Mouse (Mus musculus) left cerebral cortex, adult 11 months (tissue): Measurements from ENCODE around the gene Eef1akmt3.

ENCODE experiments used
- DNase-seq: peaks from one replicate; pipeline ENCODE4 v3.0.0; 2022; ENCODE audit warnings: low spot score

Gene Eef1akmt3

DNA sequence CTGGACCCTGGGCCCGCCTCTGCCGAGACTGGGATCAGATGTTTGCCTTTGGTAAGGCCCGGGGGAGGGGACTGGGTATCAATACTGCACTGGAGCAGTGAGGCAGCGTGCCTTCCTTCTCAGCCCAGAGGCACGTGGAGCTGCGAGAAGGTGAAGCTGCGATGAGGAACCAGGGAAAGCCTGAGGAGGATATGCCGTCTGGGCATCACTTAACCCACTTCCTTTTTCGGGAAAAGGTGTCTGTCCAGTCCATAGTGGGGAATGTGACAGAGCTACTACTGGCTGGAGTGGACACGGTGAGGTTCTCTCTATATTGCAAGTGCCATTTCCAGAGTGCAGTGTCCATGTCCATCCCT is 8.8 kb upstream of the Eef1akmt3 start:
- DNase-seq = no peak

GRCm38 (mm10) chr10:127049395-127050118 is 8.2 kb upstream of the Eef1akmt3 start:
- DNase-seq = no peak

DNA sequence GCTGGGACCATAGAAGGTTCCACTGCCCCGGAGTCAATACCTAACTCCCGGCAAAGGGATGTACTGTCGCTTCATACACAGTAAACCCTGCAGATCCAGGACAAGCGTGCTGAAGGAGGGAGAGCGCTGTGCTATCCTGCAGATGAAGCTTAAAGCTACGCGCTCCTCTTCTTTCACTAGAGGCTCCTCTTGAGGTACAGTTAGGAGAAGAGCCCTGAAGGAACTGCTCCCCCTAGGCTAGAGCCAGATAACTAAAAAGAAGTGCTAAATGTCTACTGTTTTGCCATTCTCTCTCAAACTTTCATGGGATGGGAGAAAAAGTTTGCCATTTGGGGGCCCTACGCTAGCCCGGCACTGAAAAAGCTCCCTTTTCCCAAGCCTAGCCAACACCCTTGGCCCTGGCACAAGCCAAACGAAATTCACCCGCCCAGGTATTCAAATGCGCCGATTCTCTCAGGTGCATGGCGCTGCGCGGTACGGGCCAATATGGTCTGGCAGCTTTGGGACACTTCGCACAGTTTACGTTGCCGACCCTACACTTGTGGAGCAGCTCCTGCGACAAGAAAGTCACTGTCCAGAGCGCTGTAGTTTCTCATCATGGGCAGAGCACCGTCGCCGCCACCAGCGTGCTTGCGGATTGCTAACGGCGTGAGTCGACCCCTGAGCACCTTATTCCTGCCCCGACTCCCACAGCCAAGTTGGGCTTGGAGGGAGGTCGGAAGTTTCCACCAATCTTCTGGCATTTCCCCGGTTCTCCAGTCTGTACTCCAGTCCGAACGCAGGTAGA is 7.5 kb upstream of the Eef1akmt3 start:
- DNase-seq = no peak

- no peak for DNase-seq
These were observed 6.6 kb upstream of the Eef1akmt3 start, which contains the start of gene Cyp27b1 for GRCm38 (mm10) chr10:127047954-127048353. Cyp27b1 (plus strand) TSS chr10:127048250.

- DNase-seq = no peak
These were observed 1.9 kb upstream of the Eef1akmt3 start for GRCm38 (mm10) chr10:127043187-127043586.

DNA sequence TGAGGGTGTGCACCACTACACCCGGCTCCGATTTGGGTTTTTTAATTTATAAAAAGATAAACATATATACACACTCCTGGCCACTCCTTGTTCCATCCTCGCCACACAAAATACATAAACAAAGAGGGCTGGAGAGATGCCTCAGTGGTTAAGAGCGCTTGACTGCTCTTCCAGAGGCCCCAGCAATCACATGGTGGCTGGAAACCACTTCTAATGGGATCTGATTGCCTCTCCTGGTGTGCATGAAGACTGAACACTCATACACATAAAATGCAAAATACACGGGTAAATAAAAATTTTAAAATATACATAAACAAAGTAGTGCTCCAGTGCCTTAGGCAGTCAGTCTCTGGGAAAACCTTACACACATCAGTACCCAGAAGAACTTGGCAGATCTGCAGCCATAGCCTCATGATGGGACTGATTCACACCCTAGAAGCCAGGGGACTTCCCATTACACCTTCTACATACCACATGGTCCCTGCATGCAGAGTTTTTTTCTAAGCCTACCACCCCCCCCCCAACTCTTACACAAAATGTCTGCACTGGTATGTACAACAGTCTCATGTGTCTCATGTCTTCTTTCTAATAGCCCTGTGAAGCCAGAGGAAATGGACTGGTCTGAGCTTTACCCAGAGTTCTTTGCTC is 1.3 kb upstream of the Eef1akmt3 start:
- no peak for DNase-seq

DNA sequence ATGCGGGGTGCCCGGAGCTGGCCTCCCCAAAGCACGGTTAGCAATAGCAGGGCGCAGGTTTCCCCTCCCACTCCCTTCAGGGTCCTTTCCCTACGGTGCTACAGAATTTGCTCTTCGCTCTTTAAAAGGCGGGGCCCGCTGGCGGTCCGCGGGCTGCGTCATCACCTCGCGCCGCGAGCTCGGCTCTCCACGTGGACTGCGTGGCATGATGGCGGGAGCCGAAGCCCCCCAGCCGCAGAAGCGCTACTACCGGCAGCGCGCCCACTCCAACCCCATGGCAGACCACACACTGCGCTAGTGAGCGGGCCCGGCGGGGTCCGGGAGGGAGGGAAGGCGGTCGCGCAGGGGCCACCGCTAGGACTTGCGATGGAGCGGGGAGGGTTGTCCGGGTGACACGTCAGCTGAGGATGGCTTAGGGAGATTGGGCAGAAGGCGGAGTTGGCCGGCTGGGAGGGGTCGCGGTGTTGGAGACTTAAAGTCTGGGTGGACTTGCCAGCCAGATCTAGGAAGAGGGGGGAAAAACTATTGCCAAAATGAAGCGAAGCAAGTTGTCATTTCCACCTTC is 543 bp upstream of the Eef1akmt3 start:
- peak; percentile 84 for DNase-seq

- DNase-seq = no peak
These were observed 621 bp downstream of the Eef1akmt3 start for GRCm38 (mm10) chr10:127040569-127041214.

- no peak for DNase-seq
These were observed 3.7 kb downstream of the Eef1akmt3 start for GRCm38 (mm10) chr10:127037641-127038040.

GRCm38 (mm10) chr10:127036273-127036672 is 5.0 kb downstream of the Eef1akmt3 start:
- no peak for DNase-seq

GRCm38 (mm10) chr10:127033301-127033741 is 8.0 kb downstream of the Eef1akmt3 start:
- DNase-seq = no peak

GRCm38 (mm10) chr10:127030336-127031296 is 10.7 kb downstream of the Eef1akmt3 start, which contains the start of gene Tsfm:
Tsfm (minus strand) TSS chr10:127030840.
- peak; percentile 67 for DNase-seq

DNA sequence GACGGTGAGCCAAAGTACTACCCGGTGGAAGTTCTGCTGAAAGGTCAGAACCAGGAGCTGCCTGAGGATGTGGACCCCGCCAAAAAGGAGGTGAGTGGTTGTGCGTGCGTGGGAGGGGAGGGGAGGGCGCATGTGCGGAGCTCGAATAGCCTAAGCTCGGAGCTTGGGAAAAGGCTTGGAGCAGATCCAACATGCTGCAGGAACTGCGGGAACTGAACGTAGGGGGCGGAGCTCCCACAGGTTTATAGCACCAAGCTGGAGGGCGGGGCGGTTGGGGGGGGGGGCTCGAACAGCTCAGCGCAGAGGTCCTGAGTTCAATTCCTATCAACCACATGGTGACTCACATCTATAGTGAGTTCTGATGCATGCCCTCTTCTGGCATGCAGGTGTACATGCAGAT is 22.9 kb downstream of the Eef1akmt3 start:
- no peak for DNase-seq

GRCm38 (mm10) chr10:127017071-127017470 is 24.2 kb downstream of the Eef1akmt3 start:
- DNase-seq = no peak

- no peak for DNase-seq
These were observed 24.8 kb downstream of the Eef1akmt3 start for GRCm38 (mm10) chr10:127016488-127016887.

DNA sequence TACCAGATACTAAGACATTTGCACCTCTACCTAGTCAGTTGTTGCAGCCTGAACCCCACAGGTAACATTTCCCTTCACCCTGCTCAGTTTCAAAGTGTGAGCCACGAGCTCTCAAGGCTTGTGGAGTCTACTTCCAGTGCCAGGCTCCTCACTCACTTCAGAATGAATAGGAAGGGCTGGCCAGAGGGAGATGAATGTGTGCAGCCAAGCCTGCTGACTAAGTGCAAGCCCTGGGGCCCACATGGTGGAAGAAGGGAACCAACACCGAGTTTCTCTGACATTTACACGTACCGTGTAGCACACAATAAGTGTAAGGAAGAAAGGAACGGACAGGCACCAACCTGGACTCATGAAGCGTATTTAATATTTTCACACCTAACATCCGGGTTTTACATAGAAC is 37.5 kb downstream of the Eef1akmt3 start:
- DNase-seq = no peak

DNA sequence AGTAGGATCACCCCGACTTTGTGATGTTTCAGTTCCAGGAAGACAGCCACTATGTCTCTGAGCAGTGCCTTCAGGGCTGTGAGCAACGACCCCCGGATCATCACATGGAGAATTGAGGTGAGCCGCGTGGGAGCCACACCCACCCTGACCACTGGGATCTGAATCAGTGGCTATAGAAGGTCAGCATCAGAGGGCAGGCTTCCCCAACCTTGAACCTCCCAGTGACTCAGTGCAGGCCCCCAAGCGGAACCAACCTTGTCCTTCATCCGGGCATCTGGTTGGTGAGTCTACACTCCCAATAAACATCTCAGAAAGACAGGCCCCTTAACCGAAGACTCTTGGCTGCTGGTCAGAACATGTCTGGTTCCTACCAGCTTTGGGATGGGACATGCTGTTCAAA is 38.0 kb downstream of the Eef1akmt3 start:
- DNase-seq = no peak

DNA sequence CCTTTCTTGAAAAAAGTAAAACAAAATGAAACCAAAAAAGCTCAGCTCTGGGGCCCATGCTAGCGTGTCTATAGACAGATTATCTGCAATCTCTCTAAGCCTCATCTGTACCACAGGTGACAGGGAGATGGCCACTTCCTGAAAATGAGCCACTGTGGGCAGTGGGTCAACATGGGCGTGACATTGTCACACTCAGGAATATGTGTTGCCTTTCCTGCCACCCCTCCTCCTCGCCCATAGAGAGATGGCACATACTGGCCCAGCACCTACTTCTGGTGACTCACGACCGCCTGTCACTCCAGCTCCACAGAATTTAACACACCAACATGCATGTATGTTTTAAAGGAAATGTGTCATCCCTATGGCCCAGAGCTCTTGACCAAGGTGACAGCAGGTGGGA is 38.5 kb downstream of the Eef1akmt3 start:
- DNase-seq = no peak

GRCm38 (mm10) chr10:127002056-127002455 is 39.3 kb downstream of the Eef1akmt3 start:
- DNase-seq = no peak

GRCm38 (mm10) chr10:127001297-127001696 is 40.0 kb downstream of the Eef1akmt3 start:
- DNase-seq = no peak

DNA sequence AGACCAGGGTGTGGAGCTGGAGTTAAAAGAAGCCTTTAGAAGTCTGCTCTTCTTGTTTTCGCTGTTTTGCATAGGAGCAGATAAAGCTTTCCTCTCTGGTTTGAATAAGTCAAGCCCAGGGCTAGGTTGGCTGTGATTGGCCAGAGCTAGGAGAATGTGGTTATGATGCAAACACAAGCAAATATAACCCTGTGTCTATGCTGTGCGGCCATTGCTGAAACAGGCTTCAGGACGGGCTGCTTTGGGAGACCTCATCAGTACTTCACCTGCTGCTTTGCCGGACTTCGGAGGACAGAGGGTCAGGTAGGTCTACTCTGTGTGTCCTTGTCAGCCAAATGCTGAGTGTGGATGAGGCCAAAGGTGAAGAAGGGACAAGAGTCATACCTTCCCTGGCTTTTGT is 40.8 kb downstream of the Eef1akmt3 start, which contains the start of gene Avil:
Avil (plus strand) TSS at position 181 of the 400 bp plus-strand sequence.
- DNase-seq = no peak
